Mouse (Mus musculus) stomach, embryonic 15.5 days (tissue): ENCODE results near the gene Cd47. TPM values are rescaled to one million over a fixed set of nuclear protein-coding genes. Genes with fewer than 3 reads are reported as not detected.

Experiments used
- ATAC-seq: fragments of 200-750 bp; cut with Nextera tagmentation; 2 replicates; pipeline ENCODE4 v1.8.0; 2017; ENCODE audit warnings: low read depth, moderate number of reproducible peaks, moderate TSS enrichment; ENCODE audit not compliant: insufficient read depth, low FRiP score
- H3K27ac ChIP-seq: fragments of 300-500 bp; sonication (generic); 2 replicates; pipeline ENCODE4 v1.5.1; 2015; ENCODE audit warnings: mild to moderate bottlenecking, inconsistent platforms
- H3K27me3 ChIP-seq: fragments of 300-500 bp; sonication (generic); replicated peaks from 2 replicates; pipeline ENCODE4 v1.6.1; 2015; ENCODE audit warnings: inconsistent platforms
- H3K36me3 ChIP-seq: fragments of 300-500 bp; sonication (generic); 2 replicates; pipeline ENCODE4 v1.6.1; 2015; ENCODE audit warnings: inconsistent platforms
- H3K4me1 ChIP-seq: fragments of 300-500 bp; sonication (generic); 2 replicates; pipeline ENCODE4 v1.6.1; 2015; ENCODE audit warnings: inconsistent platforms
- H3K4me2 ChIP-seq: fragments of 300-500 bp; sonication (generic); 2 replicates; pipeline ENCODE4 v1.6.1; 2015; ENCODE audit warnings: mild to moderate bottlenecking, inconsistent platforms
- H3K4me3 ChIP-seq: fragments of 300-500 bp; sonication (generic); replicated peaks from 2 replicates; pipeline ENCODE4 v1.5.1; 2015; ENCODE audit warnings: inconsistent platforms
- H3K9ac ChIP-seq: fragments of 300-500 bp; sonication (generic); 2 replicates; pipeline ENCODE4 v1.6.1; 2015; ENCODE audit warnings: inconsistent platforms
- H3K9me3 ChIP-seq: fragments of 300-500 bp; sonication (generic); 2 replicates; pipeline ENCODE4 v1.6.1; 2016; ENCODE audit warnings: inconsistent platforms
- WGBS: fragments of 180-500 bp; shearing (Covaris S2); methylation state at CpG from one replicate; pipeline ENCODE4 v1.1.7; 2015; 5-methylcytosine and 5-hydroxymethylcytosine counted together
- polyA plus RNA-seq: library from polyadenylated mRNA; unstranded; fragments of >200 nt; fragmentation: Nextera tagmentation; extraction: Ambion mirVana; gene quantifications from 2 replicates; pipeline ENCODE4 v1.2.1, GENCODE M21; 2015

Gene Cd47
- polyA plus RNA-seq, 1 experiment from 2014 or later = 103 TPM

DNA sequence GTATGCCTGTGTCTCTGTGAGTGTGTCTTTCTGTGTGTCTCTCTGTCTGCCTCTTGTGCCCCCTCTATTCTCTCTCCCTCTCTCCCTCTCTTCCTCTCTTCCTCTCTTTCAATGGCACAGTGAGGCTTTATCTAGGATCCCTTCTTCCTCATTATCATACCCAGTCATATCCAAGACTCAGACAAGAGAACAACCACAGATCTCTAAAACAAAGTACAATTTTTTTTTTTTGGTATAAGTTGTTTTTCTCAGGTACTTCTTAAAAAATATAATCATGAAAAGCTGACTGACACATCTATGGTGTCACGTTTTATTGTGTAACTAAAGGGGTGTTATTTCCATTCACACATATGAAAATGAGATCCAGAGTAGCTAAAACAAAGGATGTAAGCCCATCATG lies 27.3 kb upstream of the Cd47 start:
- no peaks in the 10 kb centered on the region for H3K4me1 ChIP-seq
- no peaks in the 10 kb centered on the region for H3K27me3 ChIP-seq
- H3K36me3 ChIP-seq = no peaks in the 10 kb centered on the region
- H3K4me3 ChIP-seq = no peak overlapping the region
- no peaks in the 10 kb centered on the region for H3K9me3 ChIP-seq
- no peak for ATAC-seq
- no peak overlapping the region for H3K9ac ChIP-seq
- H3K4me2 ChIP-seq = no peak overlapping the region
- no peak overlapping the region for H3K27ac ChIP-seq
- WGBS = 79% methylated on average over 1 of the region's 1 CpGs

DNA sequence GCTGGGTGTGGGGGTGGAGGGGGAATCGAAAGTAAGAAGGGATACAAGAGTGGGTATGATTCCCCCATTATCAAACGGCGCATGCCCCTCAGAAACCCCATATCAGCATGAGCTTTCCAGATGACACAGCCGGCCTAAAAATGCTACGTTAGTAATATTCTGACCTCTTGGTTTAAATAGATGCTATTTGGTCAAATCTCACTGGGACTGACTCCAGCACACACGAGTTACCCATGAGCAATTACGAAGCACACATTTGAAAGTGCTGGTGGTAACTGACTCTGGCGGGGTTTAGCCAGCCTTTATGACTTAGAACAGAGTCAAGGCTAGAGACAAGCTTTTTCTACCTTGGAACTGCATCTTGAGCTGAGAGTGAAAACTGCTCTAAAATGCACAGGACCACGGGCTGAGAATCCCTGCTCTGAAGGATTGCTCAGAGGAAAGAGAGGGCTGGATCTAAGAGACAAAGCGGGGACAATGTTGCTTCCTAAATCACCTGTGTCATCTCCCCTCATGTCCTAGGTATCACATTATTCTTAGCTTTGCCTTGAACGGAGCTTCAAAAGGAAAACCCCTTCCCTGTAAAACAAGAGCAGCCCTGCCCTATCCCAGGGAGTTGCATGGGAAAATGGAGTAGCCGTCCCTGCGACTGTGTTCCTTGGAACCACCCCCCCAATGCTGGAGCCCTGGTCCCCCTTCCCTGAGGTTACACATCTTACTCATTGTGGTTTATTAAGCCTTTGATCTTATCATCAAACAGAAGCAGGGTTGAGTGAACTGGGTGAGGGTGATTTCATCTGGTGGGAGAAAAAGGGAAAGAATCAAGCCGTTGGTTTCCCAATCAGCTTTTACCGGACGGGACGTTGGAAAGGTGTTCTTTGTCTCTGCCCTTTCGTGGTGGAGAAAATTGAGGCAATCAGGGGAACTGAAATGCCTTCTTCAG lies 26.0 kb upstream of the Cd47 start:
- Histone ChIP-seq H3K27ac (no peak overlapping the region), H3K9me3 (no peaks in the 10 kb centered on the region), H3K4me1 (no peaks in the 10 kb centered on the region), H3K9ac (no peak overlapping the region), H3K27me3 (no peaks in the 10 kb centered on the region), H3K4me3 (no peak overlapping the region), H3K36me3 (no peaks in the 10 kb centered on the region), H3K4me2 (no peak overlapping the region)
- WGBS = 79% methylated on average over 18 of the region's 18 CpGs
- ATAC-seq = no peak

DNA sequence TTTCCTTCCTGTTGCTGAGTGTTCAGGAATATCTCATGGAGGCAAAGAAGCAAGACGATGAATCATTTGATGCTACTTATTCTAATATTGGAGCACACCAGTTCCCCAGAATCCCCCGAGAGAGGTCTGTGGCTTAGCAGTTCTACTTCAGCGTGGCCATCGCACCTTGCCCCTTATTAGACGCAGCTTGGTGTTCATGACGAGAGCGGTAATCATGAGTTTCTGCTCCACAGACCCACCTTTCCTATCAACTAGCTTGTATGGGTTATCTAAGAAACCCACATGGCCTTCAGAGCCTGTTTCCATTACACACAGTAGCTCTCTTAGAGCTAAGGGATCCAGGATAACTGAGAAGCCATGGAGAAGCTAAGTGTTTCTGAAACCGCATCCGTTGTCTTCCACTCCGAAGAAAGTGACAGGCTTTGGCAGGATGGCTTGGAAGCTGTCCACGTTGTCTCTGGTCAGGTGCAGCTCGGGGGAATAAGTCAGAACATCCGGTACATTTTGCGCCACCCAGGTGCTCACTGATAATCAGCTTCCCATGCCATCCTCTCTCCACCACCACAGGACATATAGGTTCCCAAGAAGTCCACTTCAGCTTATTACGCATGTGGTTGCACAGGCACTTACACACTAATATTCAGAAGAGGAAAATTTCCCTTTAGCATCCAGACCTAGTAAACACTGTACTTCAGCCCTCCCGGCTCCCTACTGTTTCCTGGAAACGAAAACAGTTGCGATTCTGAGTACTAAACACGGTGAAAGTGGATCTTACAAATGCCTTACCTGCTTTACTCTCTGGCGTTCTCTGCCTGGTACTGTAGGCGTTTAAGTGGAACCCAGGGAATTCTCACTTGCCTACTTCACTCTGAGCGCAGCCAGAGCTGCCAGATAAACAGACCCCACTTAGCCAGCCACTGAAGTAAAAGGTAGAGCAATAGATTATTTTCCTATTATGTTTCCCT lies 25.0 kb upstream of the Cd47 start:
- Histone ChIP-seq H3K27ac (no peak overlapping the region), H3K4me3 (no peak overlapping the region), H3K27me3 (no peaks in the 10 kb centered on the region), H3K9me3 (no peaks in the 10 kb centered on the region), H3K4me2 (no peak overlapping the region), H3K4me1 (no peaks in the 10 kb centered on the region), H3K36me3 (no peaks in the 10 kb centered on the region), H3K9ac (no peak overlapping the region)
- ATAC-seq = peak; percentile 81
- 82% methylated on average over 22 of the region's 22 CpGs for WGBS

DNA sequence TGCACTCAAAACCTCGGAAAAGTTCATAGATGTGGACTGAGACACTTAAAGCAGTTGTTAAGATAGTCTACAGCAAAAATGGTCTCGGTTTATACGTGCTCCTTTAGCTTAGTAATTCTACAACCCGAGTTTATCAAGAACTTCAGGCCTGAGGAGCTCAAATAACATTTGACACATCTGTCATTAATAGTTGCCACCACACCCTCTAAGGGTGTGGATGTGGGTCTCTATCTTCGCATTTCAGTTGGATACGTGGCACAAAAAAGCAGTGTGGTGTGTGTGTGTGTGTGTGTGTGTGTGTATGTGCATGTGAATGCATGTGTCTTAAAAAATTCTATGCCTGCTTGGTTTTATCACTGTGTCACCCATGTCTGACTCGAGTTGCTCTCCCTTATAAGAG lies 23.4 kb upstream of the Cd47 start:
- Histone ChIP-seq H3K27ac (no peak overlapping the region), H3K4me3 (no peak overlapping the region), H3K4me2 (no peak overlapping the region), H3K4me1 (no peaks in the 10 kb centered on the region), H3K9me3 (no peaks in the 10 kb centered on the region), H3K36me3 (no peaks in the 10 kb centered on the region), H3K9ac (no peak overlapping the region), H3K27me3 (no peaks in the 10 kb centered on the region)
- ATAC-seq = peak; percentile 87
- 63% methylated on average over 7 of the region's 7 CpGs for WGBS

- Histone ChIP-seq H3K27ac (no peak overlapping the region), H3K4me3 (no peak overlapping the region), H3K4me2 (no peak overlapping the region), H3K27me3 (no peaks in the 10 kb centered on the region), H3K9me3 (no peaks in the 10 kb centered on the region), H3K9ac (no peak overlapping the region), H3K4me1 (no peaks in the 10 kb centered on the region), H3K36me3 (no peaks in the 10 kb centered on the region)
- 69% methylated on average over 5 of the region's 5 CpGs for WGBS
- ATAC-seq = no peak
Observed at GRCm38 (mm10) chr16:49781556-49782156, 18.7 kb upstream of the Cd47 start.

GRCm38 (mm10) chr16:49783369-49783768 lies 17.0 kb upstream of the Cd47 start:
- no peak overlapping the region for H3K4me3 ChIP-seq
- H3K9me3 ChIP-seq = no peaks in the 10 kb centered on the region
- H3K36me3 ChIP-seq = no peaks in the 10 kb centered on the region
- H3K4me2 ChIP-seq = no peak overlapping the region
- no peaks in the 10 kb centered on the region for H3K27me3 ChIP-seq
- no peak overlapping the region for H3K27ac ChIP-seq
- no peaks in the 10 kb centered on the region for H3K4me1 ChIP-seq
- no peak for ATAC-seq
- H3K9ac ChIP-seq = no peak overlapping the region

DNA sequence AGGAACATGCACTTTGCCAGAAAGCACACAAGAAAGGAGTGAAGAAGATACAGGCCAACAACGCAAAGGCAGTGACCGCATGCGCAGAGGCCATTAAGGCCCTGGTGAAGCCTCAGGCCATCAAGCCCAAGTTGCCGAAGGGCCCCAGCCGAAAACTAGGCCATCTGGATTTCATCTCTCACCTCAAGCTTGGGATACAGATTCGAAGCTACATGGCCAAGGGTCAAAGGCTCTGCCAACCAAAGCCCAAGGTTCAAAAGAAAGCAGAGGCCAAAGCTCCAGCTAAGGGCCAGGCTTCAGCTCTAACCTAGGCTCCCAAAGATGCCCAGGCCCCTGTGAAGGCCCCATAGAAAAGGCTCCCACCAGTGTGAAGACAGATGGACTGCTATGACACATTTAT lies 14.2 kb upstream of the Cd47 start:
- WGBS = 85% methylated on average over 6 of the region's 6 CpGs
- H3K9me3 ChIP-seq = no peaks in the 10 kb centered on the region
- no peak overlapping the region for H3K4me2 ChIP-seq
- no peaks in the 10 kb centered on the region for H3K36me3 ChIP-seq
- no peak overlapping the region for H3K9ac ChIP-seq
- no peaks in the 10 kb centered on the region for H3K4me1 ChIP-seq
- no peak overlapping the region for H3K27ac ChIP-seq
- no peaks in the 10 kb centered on the region for H3K27me3 ChIP-seq
- ATAC-seq = no peak
- H3K4me3 ChIP-seq = no peak overlapping the region

DNA sequence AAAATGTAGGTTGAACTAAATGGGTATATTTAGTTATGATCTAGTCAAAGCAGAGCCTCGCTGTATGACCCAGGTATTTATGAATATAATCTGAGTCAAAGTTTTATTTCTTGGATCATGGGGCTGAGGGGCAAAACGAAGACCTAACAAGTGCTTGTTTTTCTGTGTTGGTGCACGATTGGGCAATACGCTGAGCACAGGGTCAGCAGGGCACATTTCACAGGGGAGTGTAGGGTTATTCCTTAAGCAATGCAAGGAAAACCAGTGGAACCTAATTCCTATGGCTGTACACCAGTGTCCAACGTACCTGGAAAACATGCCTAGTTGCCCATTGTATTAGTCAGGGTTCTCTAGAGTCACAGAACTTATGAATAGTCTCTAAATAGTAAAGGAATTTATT lies 12.6 kb upstream of the Cd47 start:
- Histone ChIP-seq H3K4me1 (no peaks in the 10 kb centered on the region; the same call in 1 of the 2 replicates), H3K27ac (no peak overlapping the region), H3K4me3 (no peak overlapping the region), H3K9ac (no peak overlapping the region), H3K9me3 (no peaks in the 10 kb centered on the region), H3K27me3 (no peaks in the 10 kb centered on the region), H3K4me2 (no peak overlapping the region), H3K36me3 (no peaks in the 10 kb centered on the region)
- 83% methylated on average over 5 of the region's 5 CpGs for WGBS
- ATAC-seq = no peak

DNA sequence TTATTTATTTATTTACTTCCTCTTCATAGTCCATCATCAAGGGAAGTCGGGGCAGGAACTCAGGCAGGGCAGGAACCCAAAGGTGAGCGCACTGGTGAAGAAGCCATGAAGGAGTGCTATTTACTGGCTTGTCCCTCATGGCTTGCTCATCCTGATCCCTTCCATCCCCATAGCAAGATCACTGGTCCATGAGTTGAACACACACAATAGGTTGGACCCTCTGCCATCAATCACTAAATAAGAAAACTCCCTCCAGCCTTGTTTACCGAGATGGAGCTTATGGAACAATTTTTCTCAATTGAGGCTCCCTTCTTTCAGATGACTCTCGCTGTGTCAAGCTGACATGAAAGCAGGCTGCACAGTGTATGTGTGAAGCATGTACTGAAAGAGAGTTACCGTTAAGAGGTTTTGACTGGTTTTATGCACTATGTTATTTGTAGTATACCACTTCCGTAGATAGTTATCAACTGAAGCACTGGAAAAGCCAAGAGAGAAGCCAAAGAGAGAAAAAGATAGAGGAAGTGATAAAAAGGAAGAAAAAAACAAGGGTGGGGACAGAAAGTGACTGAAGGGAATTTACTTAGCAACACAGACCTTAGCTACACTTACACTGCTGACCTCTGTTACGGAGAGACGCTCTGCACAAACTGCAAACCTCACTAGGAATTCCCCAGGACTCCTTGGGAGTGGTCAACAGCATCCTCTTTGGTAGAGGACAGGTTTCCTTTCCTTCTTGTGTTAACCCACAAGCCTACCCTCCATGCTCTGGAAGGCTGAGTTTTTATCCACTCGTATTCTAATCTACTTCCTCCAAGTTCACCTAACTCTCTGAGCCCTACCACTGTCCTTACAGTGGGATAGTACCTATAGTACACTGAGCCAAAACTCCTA lies 9.5 kb upstream of the Cd47 start:
- no peak for ATAC-seq
- H3K4me2 ChIP-seq = no peak overlapping the region
- no peaks in the 10 kb centered on the region for H3K27me3 ChIP-seq
- 81% methylated on average over 9 of the region's 9 CpGs for WGBS
- H3K36me3 ChIP-seq = no peaks in the 10 kb centered on the region
- no peak overlapping the region for H3K4me3 ChIP-seq
- H3K27ac ChIP-seq = no peak overlapping the region
- no peak overlapping the region for H3K9ac ChIP-seq
- H3K9me3 ChIP-seq = no peaks in the 10 kb centered on the region
- H3K4me1 ChIP-seq = no peaks in the 10 kb centered on the region; the same call in 1 of the 2 replicates

DNA sequence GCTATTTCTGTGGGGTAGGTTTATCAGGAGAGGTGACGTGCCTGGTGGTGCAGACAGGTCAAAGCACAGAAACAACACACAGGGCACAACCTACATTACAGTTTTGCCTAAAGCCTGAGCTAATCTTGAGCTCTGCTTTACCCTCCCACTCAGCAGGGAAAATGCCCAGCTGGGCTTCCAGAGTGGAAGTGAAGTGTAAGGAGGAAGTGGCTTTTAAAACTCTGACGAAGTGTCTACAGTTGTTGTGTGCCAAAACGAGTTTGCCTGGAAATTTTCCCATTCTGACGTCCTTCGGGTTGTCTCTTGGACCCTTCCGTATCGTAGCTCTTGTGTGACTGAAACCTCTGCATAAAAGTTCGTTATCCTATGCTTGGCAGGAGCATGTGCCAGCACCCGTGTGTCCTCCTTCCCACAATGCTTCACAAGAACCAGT lies 7.9 kb upstream of the Cd47 start:
- peak; percentile 60; the same call in 1 of the 2 replicates for ATAC-seq
- Histone ChIP-seq H3K36me3 (no peaks in the 10 kb centered on the region), H3K4me1 (no peaks in the 10 kb centered on the region; the same call in 1 of the 2 replicates), H3K27ac (no peak overlapping the region), H3K4me2 (no peak overlapping the region), H3K9me3 (no peaks in the 10 kb centered on the region), H3K27me3 (no peaks in the 10 kb centered on the region), H3K4me3 (no peak overlapping the region), H3K9ac (no peak overlapping the region)
- 49% methylated on average over 9 of the region's 9 CpGs for WGBS

- Histone ChIP-seq H3K4me2 (no peak overlapping the region), H3K27me3 (no peaks in the 10 kb centered on the region), H3K9me3 (no peaks in the 10 kb centered on the region), H3K4me1 (no peaks in the 10 kb centered on the region; the same call in 1 of the 2 replicates), H3K9ac (no peak overlapping the region), H3K36me3 (no peaks in the 10 kb centered on the region), H3K27ac (no peak overlapping the region), H3K4me3 (no peak overlapping the region)
- 90% methylated on average over 9 of the region's 9 CpGs for WGBS
- ATAC-seq = no peak
Observed at GRCm38 (mm10) chr16:49793596-49793995, 6.7 kb upstream of the Cd47 start.
